Mouse (Mus musculus): Measurements from ENCODE around the gene Kif24.

Gene Kif24

GRCm38 (mm10) chr4:41464345-41465286 lies at the start of gene Kif24, which contains the start of gene Nudt2:
Gene Kif24 (minus strand): TSS chr4:41464887.
Gene Nudt2 (plus strand): TSS chr4:41465151.
- DNase-seq = peak; percentile 99

- DNase-seq = no peak
These were observed 49.0 kb upstream of the Kif24 start for GRCm38 (mm10) chr4:41513714-41514113.

GRCm38 (mm10) chr4:41513309-41513708 lies 48.6 kb upstream of the Kif24 start:
- DNase-seq = no peak

- DNase-seq = no peak
These were observed 43.3 kb upstream of the Kif24 start for GRCm38 (mm10) chr4:41507998-41508397.

- DNase-seq = no peak
These were observed 42.7 kb upstream of the Kif24 start for GRCm38 (mm10) chr4:41507326-41507924.

GRCm38 (mm10) chr4:41506906-41507305 lies 42.2 kb upstream of the Kif24 start:
- DNase-seq = peak; percentile 89

GRCm38 (mm10) chr4:41506156-41506555 lies 41.5 kb upstream of the Kif24 start:
- DNase-seq = peak; percentile 73

GRCm38 (mm10) chr4:41505131-41505551 lies 40.5 kb upstream of the Kif24 start:
- no peak for DNase-seq

- DNase-seq = no peak
These were observed 39.6 kb upstream of the Kif24 start for GRCm38 (mm10) chr4:41504325-41504724.

GRCm38 (mm10) chr4:41502986-41503412 lies 38.3 kb upstream of the Kif24 start, which contains the start of gene AI464131:
Gene AI464131 (minus strand): TSS chr4:41503076.
- DNase-seq = peak; percentile 98

GRCm38 (mm10) chr4:41502171-41502940 lies 37.7 kb upstream of the Kif24 start:
- no peak for DNase-seq

GRCm38 (mm10) chr4:41500787-41501186 lies 36.1 kb upstream of the Kif24 start:
- DNase-seq = peak; percentile 76

GRCm38 (mm10) chr4:41499619-41500018 lies 34.9 kb upstream of the Kif24 start:
- no peak for DNase-seq

GRCm38 (mm10) chr4:41498921-41499391 lies 34.3 kb upstream of the Kif24 start:
- DNase-seq = peak; percentile 87

- no peak for DNase-seq
These were observed 33.5 kb upstream of the Kif24 start for GRCm38 (mm10) chr4:41497995-41498845.

- no peak for DNase-seq
These were observed 32.9 kb upstream of the Kif24 start for GRCm38 (mm10) chr4:41497579-41497978.

- peak; percentile 67 for DNase-seq
These were observed 32.4 kb upstream of the Kif24 start for GRCm38 (mm10) chr4:41497046-41497445.

GRCm38 (mm10) chr4:41495850-41496249 lies 31.2 kb upstream of the Kif24 start:
- no peak for DNase-seq

GRCm38 (mm10) chr4:41495076-41495475 lies 30.4 kb upstream of the Kif24 start:
- no peak for DNase-seq

- peak; percentile 82 for DNase-seq
These were observed 29.7 kb upstream of the Kif24 start for GRCm38 (mm10) chr4:41494378-41494777.

GRCm38 (mm10) chr4:41493464-41494116 lies 28.9 kb upstream of the Kif24 start:
- DNase-seq = no peak
